Mouse (Mus musculus) midbrain, embryonic 12.5 days (tissue): ENCODE measurements at regions not wholly inside any gene's neighbourhood (a gene's known extent, or its start where the extent isn't known, plus 50 kb on each side); places are given as distances from the start of the nearest gene placed in this dataset.

ENCODE experiments used
- ATAC-seq: fragments of 200-750 bp; cut with Nextera tagmentation; 2 replicates; pipeline ENCODE4 v1.8.0; 2017; ENCODE audit warnings: low read depth, moderate TSS enrichment, moderate library complexity; ENCODE audit not compliant: low FRiP score
- H3K27ac ChIP-seq: fragments of 300-500 bp; sonication (generic); replicated peaks from 2 replicates; pipeline ENCODE4 v1.5.1; 2016; ENCODE audit warnings: mild to moderate bottlenecking
- H3K27me3 ChIP-seq: fragments of 300-500 bp; sonication (generic); 2 replicates; pipeline ENCODE4 v1.6.1; 2016; ENCODE audit warnings: mild to moderate bottlenecking
- H3K36me3 ChIP-seq: fragments of 300-500 bp; sonication (generic); 2 replicates; pipeline ENCODE4 v1.6.1; 2016
- H3K4me1 ChIP-seq: fragments of 300-500 bp; sonication (generic); 2 replicates; pipeline ENCODE4 v1.6.1; 2016
- H3K4me2 ChIP-seq: fragments of 300-500 bp; sonication (generic); replicated peaks from 2 replicates; pipeline ENCODE4 v1.6.1; 2016; ENCODE audit warnings: mild to moderate bottlenecking, moderate library complexity
- H3K4me3 ChIP-seq: fragments of 300-500 bp; sonication (generic); 2 replicates; pipeline ENCODE4 v1.5.1; 2016; ENCODE audit warnings: mild to moderate bottlenecking
- H3K9ac ChIP-seq: fragments of 300-500 bp; sonication (generic); replicated peaks from 2 replicates; pipeline ENCODE4 v1.6.1; 2016; ENCODE audit warnings: mild to moderate bottlenecking, moderate library complexity
- H3K9me3 ChIP-seq: fragments of 300-500 bp; sonication (generic); 2 replicates; pipeline ENCODE4 v1.6.1; 2016; ENCODE audit warnings: mild to moderate bottlenecking
- WGBS: fragments of 180-500 bp; shearing (Covaris S2); methylation state at CpG from one replicate; pipeline ENCODE4 v1.1.7; 2016; 5-methylcytosine and 5-hydroxymethylcytosine counted together

DNA sequence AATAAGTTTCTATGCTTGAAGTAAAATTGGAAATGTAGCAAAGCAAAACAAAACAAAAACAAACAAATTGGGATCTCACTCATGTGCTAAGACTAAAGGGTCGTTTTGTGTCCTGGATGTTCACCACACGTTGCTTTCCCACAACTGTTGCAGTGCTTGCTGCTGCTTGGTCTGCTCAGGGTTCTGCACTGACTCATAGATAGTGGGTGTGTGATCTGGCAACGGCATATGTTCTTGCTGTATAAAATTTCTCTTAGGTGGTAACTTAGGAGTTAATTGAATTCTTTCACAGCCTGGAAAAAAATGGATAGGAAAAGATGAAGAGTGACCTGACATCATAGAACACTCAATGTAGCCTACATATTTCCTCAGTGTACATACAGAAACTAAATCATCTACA lies 505.9 kb upstream of the Zeb2 start:
- Histone ChIP-seq H3K27ac (no peak overlapping the region), H3K4me2 (no peak overlapping the region), H3K27me3 (no peaks in the 10 kb centered on the region), H3K4me1 (no peaks in the 10 kb centered on the region), H3K9me3 (no peaks in the 10 kb centered on the region), H3K9ac (no peak overlapping the region), H3K36me3 (no peaks in the 10 kb centered on the region), H3K4me3 (no peak overlapping the region)
- 78% methylated on average over 3 of the region's 3 CpGs for WGBS
- ATAC-seq, result no peak

DNA sequence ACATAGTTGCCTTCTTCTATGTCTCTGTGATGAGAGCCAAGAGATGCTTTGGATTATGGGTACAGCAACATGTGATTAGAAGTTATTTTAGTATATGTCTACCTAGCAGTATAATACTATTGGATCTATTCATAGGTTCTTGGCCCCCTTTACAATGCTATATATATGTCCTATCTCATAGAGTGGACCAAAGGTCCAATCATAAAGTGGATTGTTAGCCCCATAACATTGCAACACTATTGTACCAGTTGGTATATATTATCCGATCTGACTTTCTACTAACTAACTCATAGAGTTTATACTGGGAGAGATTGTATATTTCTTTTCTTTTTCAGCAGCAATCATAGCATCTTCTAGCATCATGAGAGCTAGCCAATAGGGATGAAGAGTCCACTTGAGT lies 491.7 kb upstream of the Zeb2 start:
- Histone ChIP-seq H3K27me3 (no peaks in the 10 kb centered on the region), H3K27ac (no peak overlapping the region), H3K36me3 (no peaks in the 10 kb centered on the region), H3K4me2 (no peak overlapping the region), H3K9ac (no peak overlapping the region), H3K9me3 (no peaks in the 10 kb centered on the region), H3K4me1 (no peaks in the 10 kb centered on the region), H3K4me3 (no peak overlapping the region)
- WGBS, result 97% methylated on average over 1 of the region's 1 CpGs
- no peak for ATAC-seq

DNA sequence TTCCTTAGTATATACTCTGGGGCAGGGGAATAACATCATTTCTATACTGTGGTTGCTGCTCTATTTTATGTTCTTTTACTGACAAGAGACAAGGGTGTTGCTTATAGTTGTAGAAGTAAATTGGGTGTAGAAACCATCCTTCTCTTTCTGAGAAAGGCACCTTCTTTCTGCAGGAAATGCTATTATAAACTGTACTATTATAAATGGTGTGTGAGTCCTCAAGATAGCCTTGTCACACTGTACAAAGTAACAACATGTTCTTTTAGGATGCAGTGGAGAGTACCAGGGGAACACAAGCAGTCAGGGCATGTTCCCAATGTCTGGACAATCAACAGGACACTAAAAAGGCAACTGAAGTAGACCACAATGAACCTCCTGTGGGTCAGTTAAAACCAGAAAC lies 490.2 kb upstream of the Zeb2 start:
- H3K9me3 ChIP-seq, result no peaks in the 10 kb centered on the region

DNA sequence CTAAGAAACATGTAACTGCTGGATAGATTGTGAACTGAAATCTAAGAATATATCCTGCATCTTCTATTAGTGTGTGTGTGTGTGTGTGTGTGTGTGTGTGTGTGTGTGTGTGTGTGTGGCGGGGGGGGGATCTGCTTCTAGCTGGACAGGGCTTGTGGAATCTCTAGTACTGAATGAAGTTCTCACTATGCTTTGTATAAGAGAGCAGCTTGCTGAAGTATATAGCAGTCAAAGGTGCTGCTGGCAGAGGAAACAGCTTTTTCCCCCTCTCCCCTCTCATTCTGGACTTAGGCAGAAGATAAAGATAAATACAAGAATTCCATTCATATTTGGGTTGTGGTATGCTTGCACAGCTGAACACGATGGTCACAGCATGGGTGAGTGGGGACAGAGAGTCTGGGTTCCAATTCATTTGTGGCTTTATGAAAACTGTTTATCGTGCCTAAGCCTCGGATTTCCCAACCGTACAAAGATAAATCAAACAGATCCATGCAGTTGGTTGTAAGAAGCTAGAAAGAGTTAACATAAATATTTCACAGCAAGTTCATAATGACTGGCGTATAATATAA lies 484.2 kb upstream of the Zeb2 start:
- no peak for ATAC-seq
- no peaks in the 10 kb centered on the region for H3K4me1 ChIP-seq
- no peaks in the 10 kb centered on the region for H3K27me3 ChIP-seq
- no peaks in the 10 kb centered on the region for H3K9me3 ChIP-seq
- no peak overlapping the region for H3K27ac ChIP-seq
- H3K4me2 ChIP-seq, result no peak overlapping the region
- no peak overlapping the region for H3K9ac ChIP-seq
- WGBS, result 80% methylated on average over 6 of the region's 6 CpGs
- H3K4me3 ChIP-seq, result no peak overlapping the region
- H3K36me3 ChIP-seq, result no peaks in the 10 kb centered on the region

More for the DNA sequence above, 490.2 kb upstream of the Zeb2 start:
- H3K27ac ChIP-seq, result no peak overlapping the region
- H3K4me1 ChIP-seq, result no peaks in the 10 kb centered on the region
- no peak overlapping the region for H3K4me2 ChIP-seq
- no peaks in the 10 kb centered on the region for H3K27me3 ChIP-seq
- ATAC-seq, result no peak
- H3K36me3 ChIP-seq, result no peaks in the 10 kb centered on the region
- H3K4me3 ChIP-seq, result no peak overlapping the region
- H3K9ac ChIP-seq, result no peak overlapping the region

DNA sequence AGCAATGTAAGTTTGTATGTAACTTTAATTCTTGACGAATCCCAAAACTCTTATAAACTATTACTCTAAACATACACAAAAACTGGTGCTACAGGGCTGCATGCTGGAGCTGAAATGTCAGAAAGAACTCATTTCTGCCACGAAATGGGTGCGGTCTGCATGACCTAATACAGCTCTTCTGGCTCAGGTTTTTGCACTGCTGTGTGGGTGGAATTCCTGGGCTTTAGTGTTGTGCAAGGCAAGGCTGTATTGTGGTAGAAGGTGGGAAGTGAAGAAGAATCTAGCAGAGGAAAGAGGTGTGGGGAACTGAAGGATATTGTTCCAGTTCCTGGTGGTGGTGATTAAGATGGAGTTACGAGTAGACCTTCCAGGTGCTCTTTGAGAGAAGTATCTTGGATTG lies 476.6 kb upstream of the Zeb2 start:
- 90% methylated on average over 4 of the region's 4 CpGs for WGBS
- H3K27ac ChIP-seq, result no peak overlapping the region
- no peak overlapping the region for H3K9ac ChIP-seq
- H3K9me3 ChIP-seq, result no peaks in the 10 kb centered on the region
- no peak overlapping the region for H3K4me2 ChIP-seq
- no peak overlapping the region for H3K4me3 ChIP-seq
- no peak for ATAC-seq
- H3K27me3 ChIP-seq, result no peaks in the 10 kb centered on the region
- H3K4me1 ChIP-seq, result no peaks in the 10 kb centered on the region
- H3K36me3 ChIP-seq, result no peaks in the 10 kb centered on the region

DNA sequence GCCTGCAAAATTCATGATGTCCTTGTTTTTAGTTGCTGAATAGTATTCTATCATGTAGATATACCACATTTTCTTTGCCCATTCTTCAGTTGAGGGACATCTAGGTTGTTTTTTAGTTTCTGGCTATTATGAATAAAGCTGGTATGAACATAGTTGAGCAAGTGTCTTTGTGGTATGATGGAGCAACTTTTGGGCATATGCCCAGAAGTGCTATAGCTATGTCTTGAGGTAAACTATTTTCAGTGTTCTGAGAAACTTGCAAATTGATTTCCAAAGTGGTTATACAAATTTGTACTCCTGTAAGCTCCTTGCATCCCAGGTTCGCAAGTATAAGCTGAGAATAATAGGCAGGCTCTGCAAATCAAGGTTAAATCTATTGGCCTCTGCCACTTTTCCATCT lies 473.8 kb upstream of the Zeb2 start:
- H3K4me3 ChIP-seq, result no peak overlapping the region
- no peaks in the 10 kb centered on the region for H3K4me1 ChIP-seq
- H3K4me2 ChIP-seq, result no peak overlapping the region
- H3K36me3 ChIP-seq, result no peaks in the 10 kb centered on the region
- no peak overlapping the region for H3K9ac ChIP-seq
- no peaks in the 10 kb centered on the region for H3K9me3 ChIP-seq
- H3K27me3 ChIP-seq, result no peaks in the 10 kb centered on the region
- WGBS, result 53% methylated on average over 1 of the region's 1 CpGs
- no peak overlapping the region for H3K27ac ChIP-seq
- no peak for ATAC-seq

DNA sequence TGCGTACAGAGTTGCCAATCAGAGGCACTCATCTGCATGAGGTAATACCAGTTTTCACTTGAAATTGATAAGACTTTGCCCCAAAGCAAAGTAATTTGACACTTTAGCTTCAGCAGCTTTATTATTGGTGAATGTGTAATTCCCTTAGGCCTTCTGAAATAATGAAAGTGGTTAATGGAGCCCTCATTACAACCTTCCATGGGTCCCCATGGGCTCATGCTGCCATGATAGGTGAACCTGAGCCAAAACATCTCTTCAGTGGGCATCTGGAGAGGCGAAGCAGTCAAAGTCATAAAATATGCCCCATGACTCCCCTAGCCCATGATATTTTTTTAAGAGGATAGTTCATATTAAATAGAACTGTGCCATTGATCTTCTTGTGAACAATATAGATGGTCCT lies 471.1 kb upstream of the Zeb2 start:
- H3K27ac ChIP-seq, result no peak overlapping the region
- 94% methylated on average over 2 of the region's 2 CpGs for WGBS
- H3K9me3 ChIP-seq, result no peaks in the 10 kb centered on the region
- H3K4me3 ChIP-seq, result no peak overlapping the region
- H3K4me2 ChIP-seq, result no peak overlapping the region
- H3K4me1 ChIP-seq, result no peaks in the 10 kb centered on the region
- no peak overlapping the region for H3K9ac ChIP-seq
- no peak for ATAC-seq
- H3K27me3 ChIP-seq, result no peaks in the 10 kb centered on the region
- no peaks in the 10 kb centered on the region for H3K36me3 ChIP-seq

DNA sequence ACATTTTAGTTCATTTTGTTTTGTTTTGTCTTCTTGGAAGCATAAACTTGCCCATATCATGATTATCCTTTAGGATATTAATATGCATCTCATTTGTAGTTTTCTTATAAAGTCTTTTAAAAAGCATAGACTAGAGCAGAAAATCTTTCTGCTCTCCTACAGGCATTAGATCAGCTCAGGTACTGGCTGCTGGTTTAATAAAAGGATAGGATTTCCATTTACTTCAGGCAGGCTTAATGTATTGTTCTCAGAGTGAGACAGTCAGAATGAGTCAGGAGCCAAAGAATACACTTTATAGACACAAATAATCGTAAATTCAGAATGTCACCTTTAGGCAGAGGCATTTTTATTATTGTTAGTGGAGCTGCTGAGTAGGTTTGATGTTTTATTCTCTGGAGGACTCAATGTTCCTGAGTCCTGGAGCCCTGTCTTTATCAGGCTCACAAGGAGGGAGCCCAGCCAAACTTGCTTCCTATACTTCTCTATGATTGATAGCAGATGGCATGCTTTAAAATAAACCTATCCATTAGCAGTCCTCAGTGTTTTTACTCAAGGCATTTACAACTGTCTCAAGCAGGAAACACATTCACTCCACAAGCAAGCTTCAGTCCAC lies 469.5 kb upstream of the Zeb2 start:
- H3K9me3 ChIP-seq, result no peaks in the 10 kb centered on the region
- no peak overlapping the region for H3K4me2 ChIP-seq
- H3K4me3 ChIP-seq, result no peak overlapping the region
- no peaks in the 10 kb centered on the region for H3K36me3 ChIP-seq
- 70% methylated on average over 1 of the region's 1 CpGs for WGBS
- H3K27me3 ChIP-seq, result no peaks in the 10 kb centered on the region
- no peaks in the 10 kb centered on the region for H3K4me1 ChIP-seq
- no peak for ATAC-seq
- H3K9ac ChIP-seq, result no peak overlapping the region
- H3K27ac ChIP-seq, result no peak overlapping the region

DNA sequence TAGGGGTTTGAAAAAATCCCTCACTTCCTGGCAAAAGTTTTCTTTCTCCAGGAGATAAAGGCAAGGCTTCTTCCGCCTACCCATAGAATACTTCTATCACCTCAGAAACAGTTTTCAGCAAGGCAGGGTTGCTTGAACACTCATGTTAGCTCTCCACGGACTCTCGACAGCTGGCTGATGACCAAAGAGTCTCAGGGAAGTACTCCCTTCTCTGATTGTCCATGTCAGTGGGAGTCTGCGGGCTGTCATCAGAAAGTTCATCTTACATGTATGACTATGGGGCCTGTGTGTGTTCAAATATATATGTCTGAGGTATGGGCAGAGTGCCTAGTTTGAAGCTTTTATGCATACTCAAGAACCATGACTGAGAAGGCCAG lies 464.3 kb upstream of the Zeb2 start:
- Histone ChIP-seq H3K36me3 (no peaks in the 10 kb centered on the region), H3K27me3 (no peaks in the 10 kb centered on the region), H3K4me1 (no peaks in the 10 kb centered on the region), H3K9me3 (no peaks in the 10 kb centered on the region), H3K4me2 (no peak overlapping the region), H3K4me3 (no peak overlapping the region), H3K9ac (no peak overlapping the region), H3K27ac (no peak overlapping the region)
- ATAC-seq, result no peak
- 90% methylated on average over 4 of the region's 4 CpGs for WGBS

DNA sequence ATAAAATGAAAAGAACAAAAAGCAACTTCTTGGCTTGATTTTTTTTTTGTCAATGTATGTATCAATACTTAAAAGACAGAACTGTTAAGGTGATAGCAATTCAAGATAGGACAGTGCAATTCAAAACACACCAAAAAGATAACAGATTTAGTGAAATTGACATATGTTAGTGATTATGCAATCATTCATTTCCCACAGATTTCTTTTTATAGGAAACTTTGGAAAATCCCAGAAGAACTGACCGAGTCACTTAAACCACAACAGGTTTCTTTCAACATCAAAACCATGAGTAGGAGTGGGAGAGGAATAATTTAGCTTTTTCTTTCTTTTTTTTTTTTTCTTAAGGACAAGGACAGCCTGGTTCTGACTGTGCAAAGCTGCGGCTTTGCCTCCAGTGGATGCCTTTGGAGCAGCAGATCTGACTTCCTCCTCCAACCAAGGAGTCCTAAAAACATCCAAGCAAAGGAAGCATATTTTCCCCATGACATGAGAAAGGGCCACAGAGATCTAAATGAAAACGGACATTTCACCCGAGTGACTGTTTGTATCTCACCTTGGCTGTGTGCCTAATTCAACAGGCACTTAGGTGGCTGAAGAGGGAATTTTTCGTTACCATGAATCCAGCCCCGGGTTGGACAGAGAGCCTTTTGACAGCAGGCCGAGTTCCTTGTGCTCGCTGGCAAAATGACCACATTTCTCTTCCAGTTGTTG lies 463.8 kb upstream of the Zeb2 start:
- Histone ChIP-seq H3K9me3 (no peaks in the 10 kb centered on the region), H3K9ac (no peak overlapping the region), H3K4me2 (no peak overlapping the region), H3K4me3 (no peak overlapping the region), H3K27ac (no peak overlapping the region), H3K27me3 (no peaks in the 10 kb centered on the region), H3K4me1 (no peaks in the 10 kb centered on the region), H3K36me3 (no peaks in the 10 kb centered on the region)
- no peak for ATAC-seq
- WGBS, result 80% methylated on average over 8 of the region's 8 CpGs

DNA sequence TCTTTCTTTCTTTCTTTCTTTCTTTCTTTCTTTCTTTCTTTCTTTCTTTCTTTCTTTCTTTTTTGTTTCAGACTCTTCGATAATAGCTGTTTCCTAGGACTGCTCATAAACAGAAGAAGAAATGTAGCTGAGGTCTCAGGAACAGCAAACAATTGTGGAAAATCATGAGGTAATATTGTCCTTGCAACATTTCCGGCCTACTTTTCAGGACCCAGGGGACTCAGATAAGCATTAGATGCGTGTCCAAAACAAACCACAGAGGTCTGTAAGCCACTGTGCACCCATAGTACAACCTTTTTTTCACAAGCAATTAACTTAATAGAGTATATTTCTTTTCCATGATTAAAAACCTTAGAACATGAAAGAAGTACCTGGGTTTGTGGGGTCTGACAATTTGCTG lies 455.7 kb upstream of the Zeb2 start:
- WGBS, result 89% methylated on average over 3 of the region's 3 CpGs
- Histone ChIP-seq H3K9me3 (no peaks in the 10 kb centered on the region), H3K36me3 (no peaks in the 10 kb centered on the region), H3K4me1 (no peaks in the 10 kb centered on the region), H3K9ac (no peak overlapping the region), H3K4me2 (no peak overlapping the region), H3K27me3 (no peaks in the 10 kb centered on the region), H3K4me3 (no peak overlapping the region), H3K27ac (no peak overlapping the region)
- ATAC-seq, result no peak

DNA sequence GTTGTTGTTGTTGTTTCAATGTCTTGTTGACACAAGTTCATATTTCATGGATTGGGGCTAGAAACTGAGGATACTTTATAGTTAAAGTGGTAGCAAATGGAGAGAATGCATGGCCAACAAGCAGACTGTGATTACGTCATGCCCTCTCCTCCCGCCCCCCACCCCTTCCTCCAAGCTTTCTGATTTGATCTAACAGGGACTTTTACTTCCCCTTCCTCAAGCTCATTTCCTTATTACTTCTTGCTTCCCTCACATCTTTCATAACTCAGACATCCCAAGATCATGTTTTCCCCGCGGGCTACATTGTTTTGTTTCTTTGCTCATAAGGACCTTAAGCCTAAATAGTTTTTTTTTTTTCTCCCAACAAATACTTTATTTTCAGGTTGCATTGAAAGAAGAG lies 437.5 kb upstream of the Zeb2 start:
- Histone ChIP-seq H3K9me3 (no peaks in the 10 kb centered on the region), H3K27me3 (no peaks in the 10 kb centered on the region), H3K27ac (no peak overlapping the region), H3K4me1 (peaks cover 2% of the 10 kb centered on the region), H3K36me3 (no peaks in the 10 kb centered on the region), H3K4me2 (no peak overlapping the region), H3K4me3 (no peak overlapping the region), H3K9ac (no peak overlapping the region)
- no peak for ATAC-seq
- WGBS, result 90% methylated on average over 4 of the region's 4 CpGs

DNA sequence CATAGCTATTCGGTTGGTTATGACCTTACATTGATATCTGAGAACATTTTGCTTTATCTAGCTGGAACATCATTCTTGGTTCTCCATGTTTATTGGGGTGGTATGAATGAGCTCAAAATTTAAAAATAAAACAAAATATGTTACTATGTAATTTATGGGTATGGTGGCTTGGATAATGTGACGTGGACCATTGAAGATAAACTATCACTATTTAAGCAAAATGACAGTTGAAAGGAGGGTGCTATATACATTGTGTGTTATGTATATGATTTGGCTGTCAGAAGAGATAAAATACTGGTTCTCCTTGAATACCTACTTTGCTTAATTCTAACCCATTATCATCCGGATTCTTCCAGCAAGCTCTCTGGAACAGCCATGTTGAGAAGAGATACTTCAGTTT lies 424.2 kb upstream of the Zeb2 start:
- Histone ChIP-seq H3K27me3 (no peaks in the 10 kb centered on the region), H3K27ac (no peak overlapping the region), H3K4me1 (no peaks in the 10 kb centered on the region), H3K4me3 (no peak overlapping the region), H3K36me3 (no peaks in the 10 kb centered on the region), H3K9me3 (no peaks in the 10 kb centered on the region), H3K9ac (no peak overlapping the region), H3K4me2 (no peak overlapping the region)
- ATAC-seq, result no peak
- 92% methylated on average over 3 of the region's 3 CpGs for WGBS
